Mouse (Mus musculus) cerebellum, postnatal 25 days (tissue): ENCODE data around the gene Dusp13.

Experiments
- DNase-seq, 2 experiments: peaks; one replicate each; pipeline ENCODE4 v3.0.0; 2021; ENCODE audit warnings: mixed read lengths in 2 of 2

Dusp13 gene

DNA sequence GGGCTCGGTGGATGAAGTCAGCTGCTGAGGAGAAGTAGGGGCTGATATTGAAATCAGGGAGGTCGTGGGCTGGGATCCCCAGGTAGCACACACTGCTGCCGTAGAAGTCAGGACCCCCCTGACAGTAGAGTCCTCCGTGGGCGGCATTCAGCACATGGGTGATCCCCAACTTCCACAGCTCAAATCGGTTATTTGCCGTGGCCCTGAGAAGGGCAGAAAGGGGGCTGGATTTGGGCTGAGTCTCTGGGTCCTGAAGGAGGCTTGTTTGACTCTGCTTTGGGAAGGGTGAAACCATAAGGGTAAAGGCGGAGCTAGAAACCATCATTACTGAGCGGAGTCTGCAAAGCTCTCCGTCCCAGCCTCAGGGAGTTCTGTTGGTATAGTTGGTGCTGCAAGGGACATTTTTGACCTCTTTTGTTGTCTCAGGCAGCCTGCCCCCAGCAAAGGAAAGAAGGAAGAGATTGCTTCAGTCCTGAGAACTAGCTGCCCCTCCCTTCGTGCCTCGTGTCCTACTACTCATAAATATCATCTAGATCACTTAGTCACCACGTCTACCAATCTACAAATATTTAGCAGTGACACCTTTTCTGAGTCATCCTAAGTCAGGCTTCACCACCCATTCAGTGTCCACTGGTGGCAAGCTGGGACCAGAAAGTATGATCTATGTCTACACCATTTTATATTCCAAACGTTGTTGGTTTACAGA, 3.4 kb downstream of the Dusp13 start:
- DNase-seq: no peak

DNA sequence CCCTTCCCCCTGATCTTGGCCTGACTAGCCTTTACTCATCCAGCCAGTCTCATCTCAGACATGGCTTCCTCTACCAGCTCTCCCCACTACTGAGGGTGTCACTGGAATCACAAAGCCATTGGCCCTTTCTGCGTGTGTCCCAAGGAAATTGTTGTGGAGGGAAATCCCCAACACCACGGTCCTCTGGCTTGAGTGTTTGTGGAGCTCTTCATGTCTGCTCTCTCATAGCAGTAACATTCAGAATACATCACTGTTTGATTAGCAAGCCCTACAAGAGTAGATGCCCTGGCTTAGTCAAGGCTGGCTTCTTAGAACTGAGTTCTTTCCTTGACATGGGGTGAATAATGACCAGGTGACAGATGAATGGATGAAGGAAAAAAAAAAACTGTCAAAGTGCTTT, 4.1 kb downstream of the Dusp13 start:
- DNase-seq: no peak

DNA sequence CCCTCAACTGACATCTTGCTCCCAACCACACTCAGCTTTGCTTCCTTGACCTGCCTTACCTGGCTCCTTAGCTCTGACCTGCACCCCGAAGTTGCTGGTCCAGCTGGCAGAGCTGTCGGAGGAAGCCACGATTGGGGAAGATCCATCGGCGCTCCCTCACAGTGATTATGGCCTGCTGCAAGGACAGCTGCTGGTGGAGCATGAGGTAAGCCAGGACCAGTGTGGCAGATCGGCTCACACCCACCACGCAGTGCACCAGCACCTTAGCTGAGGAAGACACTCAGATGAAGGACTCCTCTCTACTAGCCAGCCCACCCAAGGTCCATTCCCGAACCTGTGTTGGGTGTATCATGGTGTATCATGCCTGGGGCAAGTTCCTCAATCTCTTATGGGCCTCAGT, 4.7 kb downstream of the Dusp13 start:
- DNase-seq: no peak

DNA sequence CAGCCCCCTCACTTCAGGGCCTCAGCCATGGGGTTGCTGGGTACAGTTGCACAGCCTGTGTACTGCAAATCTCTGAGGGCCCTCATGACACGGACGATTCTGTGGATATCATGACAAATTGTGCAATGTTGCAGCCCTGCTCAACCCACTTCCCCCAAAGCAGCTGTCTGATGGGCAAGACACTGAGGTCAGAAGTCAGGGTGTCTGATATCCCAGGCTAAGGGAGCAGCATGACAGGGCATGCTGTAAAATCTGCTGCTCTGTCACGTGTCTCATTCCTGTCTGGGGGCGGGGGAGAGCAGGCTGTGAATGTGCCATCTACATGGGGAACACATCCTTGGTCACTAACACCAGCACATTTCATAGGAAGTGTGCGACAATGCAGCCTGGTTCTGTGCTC, 5.8 kb downstream of the Dusp13 start:
- DNase-seq: no peak

DNA sequence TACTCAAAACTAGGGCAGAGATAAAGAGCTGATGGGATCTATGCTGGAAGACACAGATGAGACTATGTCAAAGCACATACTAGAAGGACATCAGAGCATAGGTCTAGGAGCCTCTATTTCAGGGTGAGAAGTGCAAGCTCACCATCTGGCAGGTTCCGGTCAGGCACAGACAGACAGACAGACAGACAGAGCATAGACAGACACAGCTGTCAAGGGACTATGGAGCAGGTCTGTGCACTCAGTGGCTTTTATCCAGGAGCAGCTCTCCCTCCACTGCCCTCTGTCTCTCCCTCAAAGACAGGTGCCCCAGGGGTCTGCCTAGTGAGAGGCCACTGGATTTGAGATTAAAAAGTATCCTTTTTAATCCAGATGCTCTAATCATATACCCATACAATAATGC, 6.8 kb downstream of the Dusp13 start:
- no peak for DNase-seq

DNA sequence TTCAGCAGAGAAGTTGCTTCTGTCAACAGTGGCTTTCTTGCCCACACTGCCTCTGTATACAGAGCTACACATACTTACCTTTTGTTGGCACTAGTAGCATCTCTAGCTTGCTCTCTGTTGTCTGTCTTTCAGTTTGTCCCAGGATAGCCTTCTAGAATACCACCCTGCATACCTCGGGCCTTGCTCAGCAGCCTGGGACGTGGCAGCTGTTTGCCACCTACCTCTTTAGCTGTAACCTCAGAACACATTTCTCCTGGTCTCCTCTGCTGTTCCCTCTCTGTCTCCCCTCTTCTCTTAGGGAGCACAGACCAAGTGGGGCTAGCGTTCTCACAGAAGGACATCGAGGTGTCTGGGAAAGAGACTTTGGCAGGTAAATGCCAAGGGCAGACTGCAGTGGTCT, 8.5 kb downstream of the Dusp13 start:
- DNase-seq: no peak

DNA sequence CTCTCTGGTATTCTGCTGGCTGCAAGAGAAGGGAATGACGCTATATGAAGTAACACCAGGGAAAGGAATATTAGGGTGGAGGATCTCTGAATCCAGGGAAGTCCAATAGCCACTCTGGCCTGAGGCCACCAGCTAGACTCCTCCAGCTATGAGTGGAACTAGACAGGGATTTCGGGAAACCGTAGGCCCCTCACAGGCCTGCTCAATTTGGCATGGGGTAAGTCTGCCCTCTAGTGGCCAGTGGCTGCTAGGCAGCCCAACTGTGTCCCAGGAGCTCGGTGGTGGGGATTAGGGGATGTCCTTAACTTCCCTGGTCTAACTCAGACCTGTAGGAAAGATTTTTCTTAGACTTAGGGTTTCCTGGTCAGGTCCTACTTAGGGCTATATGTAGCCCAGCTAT, 9.2 kb downstream of the Dusp13 start:
- peak; percentile 87 to 89 for DNase-seq

DNA sequence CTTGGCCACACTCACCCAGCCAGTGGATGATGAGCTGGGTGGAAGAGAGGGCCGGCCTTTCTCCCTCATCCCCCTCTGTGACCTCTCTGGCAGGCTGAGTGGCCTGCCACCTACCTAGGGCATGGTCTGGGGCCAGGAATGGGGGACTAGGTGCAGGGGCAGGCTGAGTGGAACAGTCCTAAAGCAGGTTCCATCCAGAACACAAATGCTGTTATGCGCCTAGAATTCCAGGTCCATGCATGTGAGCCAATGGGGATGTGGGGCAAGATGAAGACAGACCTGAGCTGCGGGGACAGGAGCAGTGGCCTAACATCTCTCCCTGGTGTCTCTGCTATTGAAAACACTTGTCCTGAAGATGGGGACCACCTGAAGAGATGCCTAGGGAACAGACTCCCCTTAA, 9.7 kb downstream of the Dusp13 start:
- DNase-seq: no peak

DNA sequence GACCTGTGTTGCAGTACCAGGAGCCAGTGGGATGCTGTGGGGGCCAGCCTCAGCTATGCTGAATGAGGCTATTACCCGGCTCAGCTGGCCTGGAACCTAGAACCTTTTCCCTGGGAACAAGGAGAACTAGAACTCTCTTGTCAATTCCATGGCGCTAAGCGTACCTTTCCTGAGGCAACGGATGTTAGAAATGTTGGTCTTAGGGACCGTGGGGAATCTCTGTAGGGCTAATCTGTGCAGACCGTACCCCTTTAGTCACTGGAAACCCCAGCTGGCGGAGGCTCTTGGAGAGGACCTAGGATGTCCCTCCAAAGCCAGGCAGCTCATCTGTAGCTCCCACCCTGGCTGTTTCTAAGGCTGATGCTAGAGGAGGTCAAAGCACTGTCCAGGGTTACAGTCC, 10.6 kb downstream of the Dusp13 start:
- DNase-seq: no peak

DNA sequence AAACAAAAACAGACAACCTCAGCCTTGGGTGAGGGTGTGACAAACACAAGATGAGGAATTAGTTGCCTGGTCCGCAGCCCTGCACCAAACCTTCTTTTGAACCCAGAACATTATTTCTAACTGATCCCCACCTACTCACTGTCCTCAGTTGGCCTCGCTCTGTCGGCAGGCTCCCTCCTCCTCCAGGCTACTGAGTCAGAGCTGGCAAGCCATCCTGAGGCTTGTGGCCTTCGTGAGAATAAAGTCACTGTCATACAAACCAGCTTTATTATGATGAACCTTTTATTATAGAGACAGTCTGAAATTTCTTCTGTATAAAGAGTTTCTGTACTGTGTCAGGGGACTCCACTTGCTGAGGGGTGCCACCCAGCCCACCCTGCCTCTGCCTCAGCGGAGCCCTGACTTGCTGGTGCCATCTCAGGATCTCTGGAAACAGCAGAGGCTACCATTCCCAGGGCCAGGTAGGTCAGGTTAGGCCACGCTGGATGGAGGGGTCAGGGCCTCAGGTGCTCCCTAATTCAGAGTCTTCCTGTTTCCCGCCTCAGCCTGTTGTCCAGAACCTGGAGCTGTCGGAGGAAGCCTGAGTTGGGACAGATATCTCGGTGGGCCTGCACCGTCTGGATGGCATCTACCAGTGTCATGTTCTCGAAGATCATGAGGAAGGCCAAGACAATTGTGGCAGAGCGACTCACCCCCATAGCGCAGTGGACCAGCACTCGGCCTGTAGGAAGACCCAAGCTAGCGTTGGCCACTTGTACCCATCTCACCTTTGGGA, 17.7 kb downstream of the Dusp13 start:
- no peak for DNase-seq

DNA sequence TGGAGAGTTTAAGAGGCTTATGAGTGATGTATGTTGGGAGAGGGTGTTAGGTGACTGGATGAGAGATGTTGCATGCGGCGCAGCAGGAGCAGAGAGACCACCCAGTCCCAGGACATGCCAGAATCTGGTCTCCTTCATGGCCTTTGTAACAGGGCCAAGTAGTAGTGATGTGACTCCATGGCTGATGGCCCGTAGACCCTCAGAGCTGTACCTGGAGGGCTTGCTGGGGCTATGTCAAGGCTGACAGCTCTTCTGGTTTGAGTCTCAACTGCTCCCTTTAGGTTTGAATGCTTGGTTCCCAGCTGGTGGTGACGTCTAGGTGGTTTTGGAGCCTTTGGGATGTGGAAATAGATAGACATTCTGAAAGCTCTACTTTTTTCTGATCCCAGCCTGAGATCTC, 21.0 kb downstream of the Dusp13 start:
- no peak for DNase-seq

DNA sequence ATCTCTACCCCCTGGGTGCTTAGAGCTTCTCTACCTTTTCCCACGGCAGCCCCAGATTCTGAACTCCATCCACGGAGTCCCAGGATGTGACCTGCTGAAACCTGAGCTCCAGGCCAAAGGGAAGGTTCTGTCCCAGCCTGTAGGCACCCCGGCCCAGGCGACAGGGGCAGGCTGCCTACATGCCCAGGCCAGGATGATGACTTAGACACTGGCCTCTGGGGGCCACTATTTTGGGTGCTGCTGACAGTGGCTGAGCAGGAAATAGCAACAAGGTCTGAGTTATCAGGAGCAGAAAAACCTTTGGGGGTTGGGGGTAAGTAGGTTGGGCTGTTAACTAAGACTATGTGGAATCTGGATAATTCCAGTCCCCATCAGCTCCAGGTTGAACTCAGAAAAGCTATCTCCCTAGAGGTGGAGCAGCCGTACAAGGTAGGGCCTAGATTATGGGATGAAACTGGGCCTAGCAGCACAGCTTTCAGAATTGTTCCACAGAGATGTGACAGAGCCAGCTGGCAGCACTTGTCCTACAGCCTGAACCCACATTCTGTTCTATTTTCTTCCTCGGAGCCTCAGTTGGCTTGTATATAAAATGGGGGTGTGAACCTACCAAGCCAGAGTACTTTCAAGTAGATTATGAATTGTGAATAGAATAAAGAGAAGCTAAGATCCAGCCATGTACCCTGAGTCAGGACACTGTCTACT, 21.8 kb downstream of the Dusp13 start:
- DNase-seq: no peak

DNA sequence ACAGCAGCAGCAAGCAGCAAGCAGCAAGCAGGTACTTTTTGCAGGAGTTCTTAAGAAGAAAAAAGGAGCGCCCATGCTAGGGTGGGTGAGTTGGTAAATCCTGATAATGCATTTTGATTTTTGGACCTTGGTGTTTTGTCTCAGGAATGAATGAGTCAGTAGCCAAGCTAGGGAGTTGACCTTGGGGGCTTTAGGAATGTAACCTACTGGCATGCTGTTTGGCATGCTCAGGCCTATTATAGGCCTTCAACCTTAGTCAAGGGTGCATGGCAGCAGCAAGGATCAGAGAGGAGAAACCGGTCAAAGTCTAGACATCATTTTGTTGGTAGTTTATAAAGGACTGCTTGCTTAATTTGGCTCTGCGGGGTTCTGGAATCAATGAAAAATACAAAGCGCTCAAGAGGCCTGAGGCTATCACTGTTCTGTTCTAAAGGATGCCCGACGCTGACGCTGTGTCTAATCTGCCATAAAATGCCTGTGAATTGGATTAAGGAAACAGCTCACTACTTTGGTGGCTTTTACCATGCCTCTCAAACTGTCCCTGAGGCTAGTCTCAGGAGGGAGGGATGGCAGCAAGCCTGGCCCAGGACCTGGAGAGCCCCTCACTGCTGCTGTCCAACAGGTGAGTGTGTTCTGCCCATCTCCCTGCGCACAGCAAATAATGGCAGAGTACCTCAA, 28.8 kb downstream of the Dusp13 start:
- no peak for DNase-seq

DNA sequence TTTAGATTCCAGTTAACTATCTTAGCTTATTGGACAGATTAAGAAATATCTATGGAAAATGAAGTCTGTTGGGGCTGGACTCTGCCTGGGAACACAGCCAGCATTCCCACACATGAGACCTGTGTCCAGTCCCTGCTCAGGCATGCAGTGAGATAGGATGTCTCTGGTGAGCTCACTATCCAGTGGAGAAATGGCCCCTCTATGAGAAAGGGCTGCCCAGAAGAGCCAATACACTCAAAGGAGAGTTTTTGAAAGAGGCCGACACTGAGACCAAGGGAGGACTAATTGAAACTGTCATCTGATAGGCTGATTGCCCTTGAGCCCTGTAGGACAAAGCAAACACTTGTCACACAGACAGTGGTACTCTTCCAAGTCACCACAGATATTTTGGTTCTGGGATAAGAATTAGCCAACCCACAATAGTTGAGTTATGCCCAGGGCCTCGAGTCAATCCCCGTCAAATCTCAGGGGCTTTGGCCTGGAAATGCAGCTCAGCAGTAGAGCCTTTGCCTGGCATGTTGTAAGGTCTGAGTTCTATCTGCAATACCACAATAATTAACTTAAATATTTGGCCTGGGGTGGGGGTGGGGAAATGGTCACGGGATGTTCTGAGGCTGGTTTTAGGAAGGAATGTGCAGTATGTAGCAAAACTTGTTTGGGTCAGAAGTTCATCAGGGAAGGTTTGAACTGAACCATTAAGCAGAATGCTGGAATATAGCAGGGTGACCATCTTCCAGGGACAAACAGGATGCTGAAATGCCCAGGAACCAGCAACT, 30.4 kb downstream of the Dusp13 start:
- DNase-seq: no peak

DNA sequence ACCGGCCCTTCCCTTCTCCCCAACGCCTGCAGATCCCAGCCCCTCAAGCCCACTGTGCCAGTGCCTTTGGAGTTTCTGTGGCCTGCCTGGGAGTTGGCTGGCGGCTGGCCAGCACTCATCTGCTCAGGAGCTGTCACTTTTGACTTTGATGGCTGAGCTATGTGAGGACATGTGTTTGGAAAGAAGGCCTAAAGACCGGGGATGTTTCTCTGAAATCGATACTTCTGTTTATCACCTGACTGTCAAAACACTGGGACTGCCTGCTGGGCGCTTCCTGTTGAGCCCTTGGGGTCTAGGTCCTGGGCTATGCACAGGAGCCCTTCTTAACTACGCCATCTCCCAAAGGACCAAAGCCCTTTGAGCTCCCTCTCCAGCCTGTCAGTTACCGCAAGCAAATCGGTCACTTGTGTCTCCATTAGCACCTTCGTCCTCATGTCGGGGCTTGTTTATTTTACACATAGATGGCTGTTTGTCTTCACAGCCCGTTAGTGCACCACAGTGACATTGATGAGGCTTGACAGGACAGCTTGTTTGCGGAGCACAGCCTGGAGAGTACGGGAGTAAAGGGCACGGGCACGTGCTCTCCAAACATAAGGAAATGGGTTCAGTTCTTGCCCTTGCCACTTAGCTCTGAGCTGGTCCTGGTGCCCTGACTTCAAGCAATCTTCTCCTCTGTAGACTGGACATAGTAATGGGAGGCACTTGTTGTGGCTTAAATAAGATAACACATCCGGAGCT, 31.2 kb downstream of the Dusp13 start:
- no peak for DNase-seq

DNA sequence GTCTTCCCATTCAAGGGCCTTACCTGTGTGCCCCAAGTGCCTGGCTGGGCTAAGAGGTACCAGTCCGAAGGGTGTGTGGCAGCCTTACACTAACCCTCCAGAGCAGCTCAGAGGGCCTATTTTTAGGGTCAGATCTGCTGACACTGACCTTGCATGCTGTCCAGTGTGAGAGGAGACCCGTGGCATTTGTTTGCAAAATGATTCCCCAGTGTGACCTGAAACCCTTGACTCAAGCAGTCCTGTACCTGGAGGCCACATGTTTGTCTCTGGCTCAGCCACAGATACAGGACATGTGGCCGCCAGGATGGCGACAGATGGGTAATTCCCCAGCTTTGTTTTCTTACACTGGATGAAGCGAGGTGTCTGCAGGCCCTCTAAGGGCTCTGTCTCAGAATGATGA, 36.5 kb downstream of the Dusp13 start, which contains the start of gene Dupd1:
Gene Dupd1 (minus strand): TSS at position 91 of the 400 bp plus-strand sequence.
- DNase-seq: no peak

DNA sequence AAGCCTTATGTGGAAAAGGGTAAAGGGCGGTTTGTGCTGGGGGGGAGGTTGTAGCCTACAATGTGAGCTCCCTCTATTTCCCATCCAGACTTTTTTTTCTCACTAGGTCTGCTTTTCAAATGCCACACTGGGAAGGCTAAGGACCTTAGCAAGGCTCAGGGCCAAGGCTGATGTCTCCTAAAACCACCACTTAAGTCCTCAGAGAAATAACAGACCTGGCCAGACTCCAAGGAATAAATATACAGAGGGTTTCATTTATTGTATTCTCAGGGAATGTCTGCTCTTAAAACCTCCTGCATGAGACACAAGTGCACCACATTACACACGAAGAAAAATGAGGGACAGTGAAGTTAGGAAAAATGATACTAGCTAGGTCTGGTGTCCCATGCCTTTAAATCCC, 39.8 kb downstream of the Dusp13 start:
- no peak for DNase-seq

DNA sequence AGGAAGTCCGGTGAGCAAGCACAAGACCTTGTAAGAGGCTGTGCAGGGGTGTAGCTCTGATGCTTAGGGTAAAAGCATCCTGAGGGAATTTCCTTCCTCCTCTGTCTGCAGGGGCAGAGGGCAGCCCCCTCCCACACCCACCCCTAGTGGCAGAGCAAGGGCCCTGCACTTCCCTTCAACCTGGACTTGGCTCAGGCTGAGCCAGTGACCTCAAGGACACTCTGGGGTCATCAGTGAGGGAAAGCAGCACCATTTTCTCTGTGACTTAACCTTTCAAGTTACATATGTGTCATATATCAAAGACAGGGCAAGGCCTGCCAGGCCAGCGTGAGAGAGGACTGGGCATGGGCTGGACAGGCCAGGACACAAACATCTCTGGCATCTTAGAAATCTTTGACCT, 41.4 kb downstream of the Dusp13 start:
- DNase-seq: no peak

DNA sequence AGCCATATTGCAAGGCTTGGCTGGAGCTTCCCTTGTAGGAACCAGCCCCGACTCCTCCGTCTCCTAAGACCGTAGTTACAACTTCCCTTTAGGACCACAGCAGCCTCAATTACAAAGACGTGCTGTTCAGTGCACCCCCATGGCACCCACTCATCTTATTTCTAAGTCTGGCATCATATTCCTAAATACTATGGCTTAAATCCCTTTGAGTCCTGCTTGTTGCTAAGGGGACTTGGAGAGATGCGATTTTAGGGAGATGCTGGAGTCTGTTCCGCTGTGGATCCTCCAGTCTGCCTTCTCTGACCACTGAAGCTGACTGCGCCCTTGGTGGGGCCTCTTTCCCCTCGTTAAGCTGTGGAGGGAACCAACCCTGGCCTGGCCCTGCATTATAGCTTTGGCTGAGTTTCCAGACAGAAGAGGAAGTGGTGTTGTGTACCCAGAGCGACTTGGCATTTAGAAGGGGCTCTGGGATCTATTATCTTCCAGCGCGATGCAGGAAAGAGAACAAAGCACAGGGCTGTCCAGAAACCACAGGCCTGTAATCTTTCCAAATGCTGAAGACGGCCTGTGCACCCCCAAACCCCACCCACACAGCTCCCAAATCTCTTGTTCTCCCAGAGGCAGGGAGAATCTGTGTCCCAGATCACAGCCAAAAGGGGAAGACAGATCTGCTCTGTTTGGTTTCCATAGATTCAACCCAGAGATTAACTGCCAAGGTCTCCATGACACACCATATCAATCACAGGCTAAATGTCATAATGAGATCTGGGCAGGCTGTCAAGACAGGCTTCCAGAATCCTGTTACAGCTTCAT, 44.0 kb downstream of the Dusp13 start:
- no peak for DNase-seq

DNA sequence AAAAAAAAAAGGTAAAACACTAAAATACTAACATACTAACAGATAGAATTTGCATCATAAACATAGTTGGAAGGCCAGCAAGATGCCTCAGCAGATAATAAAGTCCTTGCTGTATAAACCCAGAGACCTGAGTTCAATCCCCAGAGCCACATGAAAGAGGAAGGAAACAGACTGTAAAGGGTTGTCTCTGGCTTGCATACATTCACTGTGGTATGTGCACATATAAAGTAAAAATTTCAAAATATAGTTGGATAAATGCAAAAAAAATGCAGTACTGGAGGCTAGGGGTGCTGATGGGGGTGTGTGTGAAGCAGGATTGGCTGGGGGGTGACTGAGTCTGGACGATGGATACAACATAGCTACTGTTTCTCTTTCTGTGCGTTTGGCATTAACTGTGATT, 45.5 kb downstream of the Dusp13 start:
- no peak for DNase-seq

DNA sequence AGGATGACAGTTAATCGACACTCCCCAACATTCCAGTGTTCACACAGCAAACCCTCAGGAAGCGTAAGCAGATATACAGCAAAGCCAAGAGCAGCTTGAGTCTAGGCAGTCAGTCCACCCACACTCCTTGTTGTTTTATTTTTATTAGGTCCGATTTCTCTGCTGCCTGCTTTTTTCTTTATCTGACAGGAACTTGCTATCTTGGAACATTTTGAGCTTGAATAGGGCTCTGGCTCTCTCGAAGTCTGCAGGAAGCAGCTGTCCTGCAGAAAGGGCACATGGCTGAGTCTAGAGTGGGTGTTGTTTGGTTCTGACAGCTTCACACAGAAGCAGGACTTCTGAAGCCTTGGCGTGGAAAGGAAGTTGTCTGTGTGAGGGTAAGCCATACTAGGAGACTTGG, 47.7 kb downstream of the Dusp13 start:
- DNase-seq: no peak
